Mouse (Mus musculus): ENCODE data around the gene Sec61a1.

- TF ChIP-seq CTCF (IDR thresholded peaks at IDR 0.05 in 2 of 3, conservative IDR thresholded peaks at IDR 0.05 in 1 of 3; ENCODE audit: control insufficient read depth in 1 of 3, insufficient read depth in 1 of 3, low read depth in 2 of 3, low read length in 3 of 3, poor library complexity in 1 of 3, severe bottlenecking in 1 of 3): no peak
- TF ChIP-seq POLR2A (IDR thresholded peaks at IDR 0.05; ENCODE audit: control insufficient read depth in 1 of 2, insufficient read depth in 1 of 2, low read depth in 1 of 2, low read length in 2 of 2, poor library complexity in 1 of 2): no peak
- no peak for TF ChIP-seq ZMIZ1 (IDR thresholded peaks at IDR 0.05; ENCODE audit: low read depth, low read length)
- TF ChIP-seq ELF1 (IDR thresholded peaks at IDR 0.05; ENCODE audit: low read depth, low read length): no peak
- TF ChIP-seq MAX (IDR thresholded peaks at IDR 0.05; ENCODE audit: low read length): no peak
- no peak for TF ChIP-seq TAL1 (IDR thresholded peaks at IDR 0.05; ENCODE audit: low read length)
- TF ChIP-seq MAFK (IDR thresholded peaks at IDR 0.05; ENCODE audit: borderline replicate concordance, low read depth, low read length): no peak
- no peak for TF ChIP-seq RAD21 (IDR thresholded peaks at IDR 0.05; ENCODE audit: low read depth, low read length)
- no peak for TF ChIP-seq HCFC1 (IDR thresholded peaks at IDR 0.05; ENCODE audit: low read depth, low read length)
- no peak for TF ChIP-seq KAT2A (conservative IDR thresholded peaks at IDR 0.05; ENCODE audit: low read depth, low read length)
- TF ChIP-seq ZC3H11A (IDR thresholded peaks at IDR 0.05; ENCODE audit: low read depth, low read length): no peak
These were observed 34.8 kb downstream of the Sec61a1 start for GRCm38 (mm10) chr6:88483913-88484312.
